Mouse (Mus musculus) stomach, embryonic 14.5 days (tissue): ENCODE measurements around the gene Kcnq5. TPM values are rescaled to one million over a fixed set of nuclear protein-coding genes. Genes with fewer than 3 reads are reported as not detected.

ENCODE experiments used
- ATAC-seq: fragments of 200-750 bp; cut with Nextera tagmentation; 2 replicates; pipeline ENCODE4 v1.8.0; 2017; ENCODE audit warnings: low read depth, moderate TSS enrichment; ENCODE audit not compliant: insufficient number of reproducible peaks, insufficient read depth, low FRiP score
- H3K27ac ChIP-seq: fragments of 300-500 bp; sonication (generic); 2 replicates; pipeline ENCODE4 v1.5.1; 2014; ENCODE audit warnings: mild to moderate bottlenecking, low read length, moderate library complexity, mixed read lengths
- H3K27me3 ChIP-seq: fragments of 300-500 bp; sonication (generic); 2 replicates; pipeline ENCODE4 v1.6.1; 2014; ENCODE audit warnings: low read length, control low read depth, mixed read lengths; ENCODE audit not compliant: control insufficient read depth, insufficient read depth
- H3K36me3 ChIP-seq: fragments of 300-500 bp; sonication (generic); 2 replicates; pipeline ENCODE4 v1.6.1; 2014; ENCODE audit warnings: mild to moderate bottlenecking, control low read depth, low read length, moderate library complexity, mixed read lengths; ENCODE audit not compliant: control insufficient read depth, insufficient read depth
- H3K4me1 ChIP-seq: fragments of 300-500 bp; sonication (generic); 2 replicates; pipeline ENCODE4 v1.6.1; 2014; ENCODE audit warnings: low read length, control low read depth, mixed read lengths; ENCODE audit not compliant: control insufficient read depth, insufficient read depth
- H3K4me2 ChIP-seq: fragments of 300-500 bp; sonication (generic); replicated peaks from 2 replicates; pipeline ENCODE4 v1.6.1; 2014; ENCODE audit warnings: low read depth, low read length, control low read depth
- H3K4me3 ChIP-seq: fragments of 300-500 bp; sonication (generic); 2 replicates; pipeline ENCODE4 v1.5.1; 2014; ENCODE audit warnings: low read depth, low read length, control low read depth
- H3K9ac ChIP-seq: fragments of 300-500 bp; sonication (generic); replicated peaks from 2 replicates; pipeline ENCODE4 v1.6.1; 2014; ENCODE audit warnings: low read depth, mild to moderate bottlenecking, control low read depth, low read length, moderate library complexity, mixed read lengths
- H3K9me3 ChIP-seq: fragments of 300-500 bp; sonication (generic); 2 replicates; pipeline ENCODE4 v1.6.1; 2016; ENCODE audit warnings: low read depth, low read length, control low read depth; ENCODE audit not compliant: control insufficient read depth
- WGBS: fragments of 180-500 bp; shearing (Covaris S2); extraction: QIAGEN DNeasy Blood & Tissue Kit; methylation state at CpG from one replicate; pipeline ENCODE4 v1.1.7; 2014; 5-methylcytosine and 5-hydroxymethylcytosine counted together
- polyA plus RNA-seq: library from polyadenylated mRNA; unstranded; fragments of >200 nt; fragmentation: Nextera tagmentation; extraction: Ambion mirVana; gene quantifications from 2 replicates; pipeline ENCODE4 v1.2.1, GENCODE M21; 2014

Gene Kcnq5
- polyA plus RNA-seq: 2.4 and 3.0 TPM in 2 replicates

DNA sequence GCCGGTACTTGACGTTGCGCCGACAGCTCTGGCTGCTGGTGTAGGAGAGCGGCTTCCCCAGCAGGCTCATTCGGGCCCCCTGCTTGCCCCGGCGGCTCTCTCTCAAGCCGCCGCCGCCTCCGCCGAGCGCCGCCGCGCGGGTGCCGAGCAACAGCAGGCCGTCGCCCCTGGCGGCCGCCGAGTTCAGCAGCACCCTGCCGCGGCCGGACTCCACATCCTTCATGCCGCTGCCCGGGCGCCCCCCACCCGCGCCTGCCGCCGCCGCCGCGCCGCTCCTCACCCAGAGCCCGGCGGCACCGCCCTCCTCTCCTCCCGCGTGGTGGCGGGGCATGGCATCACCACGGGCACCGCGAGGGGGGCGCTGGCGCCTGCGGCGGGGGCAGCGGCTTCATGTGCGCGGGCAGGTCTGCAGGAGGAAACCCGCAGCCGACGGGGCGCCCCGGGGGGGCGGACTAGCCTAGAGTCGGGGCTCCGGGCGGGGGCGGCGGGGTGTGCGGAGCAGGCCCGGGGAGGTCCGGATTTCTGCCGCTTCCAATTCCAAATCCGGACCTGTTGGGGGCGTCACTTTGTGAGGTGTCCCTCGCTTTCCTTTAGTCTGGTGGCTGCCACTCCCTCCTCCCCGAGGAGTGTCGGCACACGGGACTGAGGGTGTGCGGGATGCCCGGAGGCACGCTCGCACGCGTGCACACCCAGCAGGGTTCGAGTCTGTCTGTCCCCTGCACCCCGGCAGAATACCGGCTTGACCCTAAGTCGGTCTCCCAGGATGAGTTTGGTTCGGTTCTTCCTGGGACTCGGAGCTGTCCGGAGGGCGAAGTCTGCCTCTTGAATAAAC lies at the start of gene Kcnq5:
TSS of gene Kcnq5 (minus strand) at position 692 of the 832 bp plus-strand sequence.
- peak; percentile 78 for ATAC-seq
- H3K27me3 ChIP-seq: no peaks in the 10 kb centered on the region
- H3K36me3 ChIP-seq: no peaks in the 10 kb centered on the region
- H3K27ac ChIP-seq: peak within 1 kb of the TSS; percentile 6; the same call in 1 of the 2 replicates
- H3K4me2 ChIP-seq: peak within 1 kb of the TSS; percentile 90
- no peaks in the 10 kb centered on the region for H3K4me1 ChIP-seq
- H3K9ac ChIP-seq: peak within 1 kb of the TSS; percentile 43
- H3K9me3 ChIP-seq: no peaks in the 10 kb centered on the region
- WGBS: under 1% methylated on average over 84 of the region's 89 CpGs
- H3K4me3 ChIP-seq: peak within 1 kb of the TSS; percentile 49

DNA sequence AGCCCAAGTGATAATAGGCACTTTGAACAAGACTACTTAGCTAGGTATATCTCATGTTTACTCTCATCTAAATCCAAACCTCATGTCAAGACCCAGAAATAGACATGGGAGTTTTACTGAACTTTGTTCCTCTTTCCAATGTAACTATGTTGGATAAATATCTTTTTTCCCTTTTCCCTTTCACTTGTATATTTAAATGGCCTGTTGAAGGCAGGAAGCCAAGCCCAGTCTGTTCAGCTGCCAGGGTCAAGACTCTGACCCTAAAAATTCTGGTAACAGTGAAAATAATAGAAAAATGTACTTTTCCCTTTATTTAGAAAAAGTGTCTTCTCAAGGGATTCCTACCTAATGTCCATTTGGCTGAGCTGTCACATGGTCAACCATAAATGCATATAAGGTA lies 18.0 kb upstream of the Kcnq5 start:
- H3K36me3 ChIP-seq: no peaks in the 10 kb centered on the region
- no peak overlapping the region for H3K4me3 ChIP-seq
- H3K9me3 ChIP-seq: no peaks in the 10 kb centered on the region
- no peak overlapping the region for H3K27ac ChIP-seq
- H3K9ac ChIP-seq: no peak overlapping the region
- H3K4me1 ChIP-seq: no peaks in the 10 kb centered on the region
- no peaks in the 10 kb centered on the region for H3K27me3 ChIP-seq
- H3K4me2 ChIP-seq: no peak overlapping the region
- ATAC-seq: no peak

DNA sequence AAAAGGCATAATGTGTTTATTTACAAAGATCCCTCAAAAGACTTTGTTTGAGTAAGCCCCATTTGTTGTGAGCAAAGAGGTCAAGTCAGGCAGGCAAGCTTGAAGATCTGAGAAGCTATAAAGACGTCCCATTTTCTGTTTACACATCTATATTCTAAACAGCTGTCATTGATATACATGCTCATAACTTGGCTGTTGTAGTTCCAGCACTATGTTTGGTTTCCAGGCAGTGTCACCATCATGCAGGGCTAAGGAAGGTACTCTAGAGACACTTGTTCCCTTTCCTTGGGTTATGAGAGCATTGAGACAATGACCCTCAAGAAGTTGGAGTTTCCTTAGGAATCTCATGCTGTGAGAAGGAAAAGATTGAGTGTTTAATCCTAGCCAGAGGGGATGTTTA lies 17.6 kb upstream of the Kcnq5 start:
- Histone ChIP-seq H3K4me2 (no peak overlapping the region), H3K9me3 (no peaks in the 10 kb centered on the region), H3K36me3 (no peaks in the 10 kb centered on the region), H3K9ac (no peak overlapping the region), H3K27ac (no peak overlapping the region), H3K4me1 (no peaks in the 10 kb centered on the region), H3K27me3 (no peaks in the 10 kb centered on the region), H3K4me3 (no peak overlapping the region)
- ATAC-seq: no peak
- WGBS: 20% methylated on average over 1 of the region's 1 CpGs

DNA sequence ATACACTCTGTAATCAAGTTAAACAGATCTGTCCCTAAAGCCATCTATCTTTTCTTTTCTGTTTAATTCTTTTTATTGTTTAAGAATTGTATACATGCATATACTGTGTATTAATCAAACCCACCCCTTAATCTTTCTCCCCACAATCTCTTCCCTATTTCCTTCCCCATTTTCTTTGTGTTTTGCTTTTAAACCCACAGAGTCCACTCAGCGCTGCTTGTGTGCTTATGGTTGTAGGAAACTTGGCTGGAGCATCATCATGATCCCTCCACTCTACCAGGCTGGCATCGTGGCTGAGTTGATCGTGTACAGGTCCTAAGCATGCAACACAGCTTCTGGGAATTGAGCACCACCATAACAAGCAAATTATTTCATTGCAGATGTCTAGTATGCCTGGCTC lies 12.3 kb upstream of the Kcnq5 start:
- WGBS: 87% methylated on average over 3 of the region's 3 CpGs
- Histone ChIP-seq H3K9me3 (no peaks in the 10 kb centered on the region), H3K36me3 (no peaks in the 10 kb centered on the region), H3K27me3 (no peaks in the 10 kb centered on the region), H3K4me1 (no peaks in the 10 kb centered on the region), H3K9ac (no peak overlapping the region), H3K4me3 (no peak overlapping the region), H3K27ac (no peak overlapping the region), H3K4me2 (no peak overlapping the region)
- ATAC-seq: no peak

DNA sequence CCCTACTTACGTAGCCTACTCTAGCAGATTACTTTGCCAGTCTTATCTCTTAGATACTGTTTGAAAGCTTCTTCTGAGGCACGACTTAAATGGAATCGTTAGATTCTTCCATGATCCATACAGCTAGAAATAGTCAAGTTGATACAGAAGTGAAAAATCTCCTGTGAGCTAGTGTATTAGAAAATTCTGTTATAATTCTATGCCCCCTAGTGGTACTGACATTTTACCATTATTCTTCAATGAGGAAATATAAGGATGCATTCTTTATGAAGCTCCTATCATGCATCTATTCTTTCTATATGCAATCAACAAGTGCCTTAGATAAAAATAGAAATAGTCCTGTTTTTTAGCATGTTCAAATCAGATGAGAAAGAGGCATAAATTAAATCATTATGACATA lies 5.4 kb upstream of the Kcnq5 start:
- Histone ChIP-seq H3K9me3 (no peaks in the 10 kb centered on the region), H3K4me3 (no peak overlapping the region), H3K36me3 (no peaks in the 10 kb centered on the region), H3K27ac (no peak overlapping the region), H3K9ac (no peak overlapping the region), H3K27me3 (no peaks in the 10 kb centered on the region), H3K4me2 (no peak overlapping the region), H3K4me1 (no peaks in the 10 kb centered on the region)
- ATAC-seq: no peak
- 47% methylated on average over 3 of the region's 3 CpGs for WGBS

DNA sequence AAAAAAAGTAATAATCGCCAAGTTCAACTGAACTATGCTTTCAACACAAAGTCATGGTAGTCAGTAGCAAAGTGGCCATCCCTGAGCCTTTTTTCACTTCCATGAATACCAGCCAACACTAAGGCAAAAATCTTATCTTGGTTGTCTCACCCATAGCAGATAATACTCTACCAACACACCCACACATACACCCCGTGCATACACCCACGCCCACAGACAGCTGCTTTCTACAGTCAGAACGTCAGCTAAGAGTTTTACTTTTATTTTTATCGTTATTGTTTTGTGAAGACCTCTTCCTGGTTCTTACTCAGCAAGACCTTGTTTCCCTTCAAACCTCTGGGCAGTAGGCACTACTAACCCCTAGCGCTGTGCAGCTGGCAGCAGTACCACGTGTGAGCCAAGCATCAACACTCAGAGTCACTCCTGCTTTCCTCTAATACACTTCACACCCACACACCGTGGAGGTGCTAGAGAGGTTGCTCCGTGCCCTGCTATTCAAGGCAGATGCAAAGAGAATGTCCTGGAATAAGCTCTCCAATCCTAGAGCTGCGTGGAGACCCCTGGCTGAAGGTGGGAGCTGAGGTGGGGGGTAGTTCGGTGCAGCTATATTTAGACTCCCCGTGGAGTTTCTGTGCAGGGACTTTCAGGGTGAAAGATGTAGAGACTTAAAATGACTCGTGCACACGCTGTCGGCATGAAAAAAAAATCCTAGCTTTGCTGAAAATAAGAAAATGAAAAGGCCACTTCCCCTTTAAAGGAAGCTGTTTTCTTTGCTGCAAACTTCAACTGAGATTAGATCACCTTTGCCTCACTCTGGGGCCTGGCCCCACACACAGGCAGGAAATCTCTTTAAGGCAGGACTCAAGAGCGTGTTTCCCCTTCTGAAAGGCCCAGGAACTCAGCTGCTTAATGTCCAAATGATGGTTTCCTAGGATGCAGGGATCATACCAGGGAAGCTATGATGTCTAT lies 1.4 kb upstream of the Kcnq5 start:
- no peaks in the 10 kb centered on the region for H3K36me3 ChIP-seq
- ATAC-seq: no peak
- H3K9me3 ChIP-seq: no peaks in the 10 kb centered on the region
- no peak overlapping the region for H3K4me3 ChIP-seq
- peak overlapping the region; percentile 90; the same call in 1 of the 2 replicates for H3K4me2 ChIP-seq
- no peaks in the 10 kb centered on the region for H3K4me1 ChIP-seq
- no peak overlapping the region for H3K9ac ChIP-seq
- H3K27me3 ChIP-seq: no peaks in the 10 kb centered on the region
- WGBS: 48% methylated on average over 16 of the region's 16 CpGs
- H3K27ac ChIP-seq: no peak overlapping the region

DNA sequence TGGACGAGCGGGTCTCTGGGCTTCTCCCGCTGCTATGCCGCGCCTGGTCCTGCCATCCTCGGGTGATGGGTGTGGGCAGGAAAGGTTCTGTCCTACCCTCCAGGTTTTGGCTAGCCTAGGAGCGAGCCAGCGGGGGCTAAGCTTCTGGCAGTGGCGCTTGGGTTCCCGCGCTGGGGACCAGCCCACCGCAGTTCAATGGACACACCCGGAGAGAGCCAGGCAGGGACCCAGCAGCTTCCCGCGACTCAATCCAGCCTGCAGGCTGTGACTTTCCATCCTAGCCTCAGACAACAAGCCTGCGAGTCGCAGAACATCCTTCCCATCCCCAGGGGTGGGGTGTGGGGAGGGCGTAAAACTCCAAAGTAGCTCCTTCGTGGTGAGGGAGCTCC lies 335 bp upstream of the Kcnq5 start:
- Histone ChIP-seq H3K27ac (no peak overlapping the region), H3K4me3 (peak overlapping the region; percentile 49), H3K4me1 (no peaks in the 10 kb centered on the region), H3K4me2 (peak overlapping the region; percentile 90), H3K9ac (peak overlapping the region; percentile 43), H3K27me3 (no peaks in the 10 kb centered on the region), H3K36me3 (no peaks in the 10 kb centered on the region), H3K9me3 (no peaks in the 10 kb centered on the region)
- WGBS: 2% methylated on average over 19 of the region's 19 CpGs
- no peak; the same call in 1 of the 2 replicates for ATAC-seq

DNA sequence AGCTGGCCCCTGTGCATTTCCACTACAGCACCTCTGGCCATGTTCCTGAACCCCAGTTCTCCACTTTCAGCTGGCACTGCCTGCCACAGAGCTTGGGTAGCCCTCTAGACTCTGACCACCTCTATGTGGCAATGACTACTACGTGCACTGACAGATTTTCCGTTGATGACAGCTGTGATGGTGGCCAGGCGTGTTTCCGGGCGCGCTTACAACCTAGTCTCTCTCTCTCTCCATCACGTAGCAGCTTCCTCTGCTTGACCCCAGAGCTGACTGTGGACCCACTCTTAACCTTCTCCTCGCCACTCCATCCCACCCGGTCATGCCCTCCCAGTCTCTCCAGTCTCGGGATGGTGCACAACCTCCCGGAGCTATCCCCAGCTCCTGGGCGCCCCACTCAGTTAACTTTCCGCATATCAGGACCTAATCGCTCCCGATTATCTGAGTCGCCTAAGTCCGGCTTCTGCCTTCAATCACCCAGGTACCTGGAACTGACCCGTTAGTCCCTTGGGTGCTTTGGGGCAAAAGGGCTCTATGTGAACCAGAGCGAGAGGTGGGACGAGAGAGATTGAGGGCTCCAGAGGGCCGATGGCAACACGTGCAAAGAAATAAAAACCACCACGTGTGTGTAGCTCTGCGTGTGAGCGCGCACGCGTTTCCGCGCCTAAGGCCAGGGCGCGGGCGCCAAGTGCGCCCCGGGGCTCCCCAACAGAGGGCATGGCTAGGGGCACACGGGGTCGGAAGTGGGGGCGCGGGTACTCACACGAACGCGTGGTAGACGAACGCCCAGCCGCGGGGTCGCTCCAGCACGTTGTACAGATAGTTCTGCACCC lies 1.1 kb downstream of the Kcnq5 start:
- Histone ChIP-seq H3K4me2 (peak overlapping the region; percentile 90), H3K9ac (peak overlapping the region; percentile 43; the same call in 1 of the 2 replicates), H3K27me3 (no peaks in the 10 kb centered on the region), H3K4me3 (peak overlapping the region; percentile 49), H3K4me1 (no peaks in the 10 kb centered on the region), H3K9me3 (no peaks in the 10 kb centered on the region), H3K36me3 (no peaks in the 10 kb centered on the region), H3K27ac (peak overlapping the region; percentile 6; the same call in 1 of the 2 replicates)
- ATAC-seq: no peak
- WGBS: under 1% methylated on average over 48 of the region's 48 CpGs
